Comparison of ENCODE assay signal across 29 mouse cellular contexts in the genomic region with DNA sequence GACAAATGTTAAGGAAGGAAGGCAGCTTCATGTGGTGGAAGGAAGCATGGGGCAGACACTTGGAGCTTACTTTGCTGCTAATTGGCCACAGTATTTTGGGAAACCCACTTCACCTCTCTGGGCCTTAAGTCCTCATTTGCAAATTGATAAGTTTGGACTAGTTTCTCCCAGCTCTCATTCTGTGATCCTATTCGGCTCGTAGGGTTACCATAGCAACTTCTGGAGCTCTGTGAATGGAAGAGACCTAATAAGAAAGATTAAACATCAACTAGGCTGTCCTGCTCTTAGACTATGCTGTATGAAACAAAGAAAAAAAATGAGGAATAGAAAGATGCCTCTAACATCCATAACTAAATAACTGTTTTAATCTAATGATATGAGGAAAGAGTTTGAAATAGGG.
A peak's percentile ranks its signal among the peaks of the same experiment; 100 is the strongest.
DNase-seq lines count a peak whose midpoint lies in the region; ATAC-seq and TF ChIP-seq lines count a peak whose summit lies in the region.
"Had no signal": no experiment of that assay in that cellular context is flagged by ENCODE, and none has a peak within 500 bp of the region (broad histone marks: within the 10 kb centered on the region; RNA-seq: fewer than 3 reads in every experiment).

No protein-coding gene starts in this region.

- H3K9ac ChIP-seq in hindbrain, embryonic 16.5 days (ENCODE audit: low read depth, low read length), result no peak overlapping the region
- no peak overlapping the region for H3K9ac ChIP-seq in hindbrain, embryonic 11.5 days (ENCODE audit: low read depth, low read length)
- no peak overlapping the region for H3K9ac ChIP-seq in midbrain, embryonic 12.5 days (replicated peaks)
- H3K9ac ChIP-seq in midbrain, embryonic 16.5 days (ENCODE audit: low read depth, low read length), result no peak overlapping the region
- H3K9ac ChIP-seq: embryonic facial prominence, embryonic 13.5 days; hindbrain, embryonic 14.5 days; kidney, embryonic 15.5 days; limb, embryonic 12.5 days; liver, embryonic 15.5 days; lung, embryonic 14.5 days; neural tube, embryonic 13.5 days had no signal

- peaks cover 4% of the 10 kb centered on the region; the same call in 1 of the 2 replicates for H3K36me3 ChIP-seq in hindbrain, embryonic 16.5 days (ENCODE audit: control insufficient read depth, insufficient read depth, low read length)
- no peaks in the 10 kb centered on the region for H3K36me3 ChIP-seq in hindbrain, embryonic 11.5 days (ENCODE audit: control insufficient read depth, insufficient read depth, low read length)
- H3K36me3 ChIP-seq in midbrain, embryonic 12.5 days, result no peaks in the 10 kb centered on the region
- H3K36me3 ChIP-seq in midbrain, embryonic 10.5 days, result no peaks in the 10 kb centered on the region
- H3K36me3 ChIP-seq in midbrain, embryonic 16.5 days (ENCODE audit: control insufficient read depth, insufficient read depth, low read length), result no peaks in the 10 kb centered on the region; the same call in 1 of the 2 replicates
- H3K36me3 ChIP-seq: embryonic facial prominence, embryonic 13.5 days; kidney, embryonic 15.5 days; limb, embryonic 12.5 days; liver, embryonic 15.5 days had no signal

- H3K9me3 ChIP-seq in hindbrain, embryonic 16.5 days (ENCODE audit: control insufficient read depth, low read length), result peaks cover 4% of the 10 kb centered on the region
- peaks cover 3% of the 10 kb centered on the region; the same call in 1 of the 2 replicates for H3K9me3 ChIP-seq in hindbrain, embryonic 11.5 days (ENCODE audit: control insufficient read depth, low read length)
- peaks cover 5% of the 10 kb centered on the region; the same call in 1 of the 2 replicates for H3K9me3 ChIP-seq in midbrain, embryonic 12.5 days
- H3K9me3 ChIP-seq in midbrain, embryonic 10.5 days (replicated peaks), result peaks cover 7% of the 10 kb centered on the region
- peaks cover 4% of the 10 kb centered on the region; the same call in 1 of the 2 replicates for H3K9me3 ChIP-seq in midbrain, embryonic 16.5 days (replicated peaks; ENCODE audit: control insufficient read depth, low read length, poor library complexity, severe bottlenecking)
- H3K9me3 ChIP-seq: liver, embryonic 15.5 days had no signal

- H3K27me3 ChIP-seq in hindbrain, embryonic 16.5 days (replicated peaks; ENCODE audit: control insufficient read depth, insufficient read depth, low read length), result no peaks in the 10 kb centered on the region
- H3K27me3 ChIP-seq in hindbrain, embryonic 11.5 days (ENCODE audit: control insufficient read depth, insufficient read depth, low read length), result no peaks in the 10 kb centered on the region
- H3K27me3 ChIP-seq in midbrain, embryonic 12.5 days, result no peaks in the 10 kb centered on the region
- no peaks in the 10 kb centered on the region for H3K27me3 ChIP-seq in midbrain, embryonic 10.5 days (ENCODE audit: low read depth, poor library complexity, severe bottlenecking)
- H3K27me3 ChIP-seq in midbrain, embryonic 16.5 days (ENCODE audit: control insufficient read depth, insufficient read depth, low read depth, low read length), result no peaks in the 10 kb centered on the region
- H3K27me3 ChIP-seq: embryonic facial prominence, embryonic 13.5 days; kidney, embryonic 15.5 days; limb, embryonic 12.5 days; liver, embryonic 15.5 days; neural tube, embryonic 13.5 days had no signal

- TF ChIP-seq POLR2A in cortical plate, adult 2 months (IDR thresholded peaks at IDR 0.05; ENCODE audit: extremely low read depth, insufficient read depth, low read length), result no peak

- no peak overlapping the region for H3K4me3 ChIP-seq in hindbrain, embryonic 16.5 days (ENCODE audit: low read length)
- H3K4me3 ChIP-seq in hindbrain, embryonic 11.5 days (ENCODE audit: low read depth, low read length), result no peak overlapping the region
- H3K4me3 ChIP-seq in midbrain, embryonic 12.5 days, result no peak overlapping the region
- H3K4me3 ChIP-seq in midbrain, embryonic 10.5 days, result no peak overlapping the region
- H3K4me3 ChIP-seq in cortical plate, adult 2 months (ENCODE audit: insufficient read depth, low read length), result no peak overlapping the region
- no peak overlapping the region for H3K4me3 ChIP-seq in midbrain, embryonic 16.5 days (ENCODE audit: low read depth, low read length)
- H3K4me3 ChIP-seq: embryonic facial prominence, embryonic 13.5 days; kidney, embryonic 15.5 days; limb, embryonic 12.5 days; liver, embryonic 15.5 days; myocyte; neural tube, embryonic 13.5 days had no signal

- 14% methylated on average over 2 of the region's 2 CpGs for WGBS in hindbrain, embryonic 16.5 days
- 33% methylated on average over 2 of the region's 2 CpGs for WGBS in hindbrain, embryonic 11.5 days
- WGBS in midbrain, embryonic 12.5 days, result 16% methylated on average over 2 of the region's 2 CpGs
- WGBS in midbrain, embryonic 10.5 days, result 25% methylated on average over 2 of the region's 2 CpGs
- WGBS in midbrain, embryonic 16.5 days, result 4% methylated on average over 2 of the region's 2 CpGs

- ATAC-seq in hindbrain, embryonic 16.5 days, result peak; percentile 56; the same call in 1 of the 2 replicates
- ATAC-seq in hindbrain, embryonic 11.5 days (ENCODE audit: low FRiP score), result no peak
- ATAC-seq in midbrain, embryonic 12.5 days (ENCODE audit: low FRiP score, low read depth), result 0 out of 2 replicates have a peak, but pooled peaks have one; percentile 27
- peak; percentile 72; the same call in 1 of the 2 replicates for ATAC-seq in midbrain, embryonic 16.5 days

- no peak for DNase-seq in hindbrain, embryonic 11.5 days (ENCODE audit: low spot score)
- DNase-seq in midbrain, embryonic 10.5 days (ENCODE audit: low spot score), result no peak
- no peak for DNase-seq in adipocyte (ENCODE audit: low spot score)
- DNase-seq in thymus, adult 18-20 months, result no peak
- DNase-seq: adrenal gland, adult 8-10 months; B cell, adult 2 months; cerebellum, adult 11 months; cerebellum, adult 9-10 months; cerebellum, postnatal 36 days; gastrocnemius, postnatal 25 days; heart, adult 11 months; heart, postnatal 36 days; kidney, adult 18-20 months; kidney, postnatal 25 days; lung, embryonic 14.5 days; lung, postnatal 14 days; thymus, postnatal 14 days had no signal

- no peak for TF ChIP-seq CTCF in cortical plate, adult 2 months (IDR thresholded peaks at IDR 0.05; ENCODE audit: extremely low read depth, insufficient read depth, low read length)

- no peaks in the 10 kb centered on the region; the same call in 1 of the 2 replicates for H3K4me1 ChIP-seq in hindbrain, embryonic 16.5 days (ENCODE audit: control insufficient read depth, insufficient read depth, low read depth, low read length)
- no peaks in the 10 kb centered on the region for H3K4me1 ChIP-seq in hindbrain, embryonic 11.5 days (replicated peaks; ENCODE audit: control insufficient read depth, insufficient read depth, low read length)
- H3K4me1 ChIP-seq in midbrain, embryonic 12.5 days, result peaks cover 6% of the 10 kb centered on the region
- peaks cover 17% of the 10 kb centered on the region for H3K4me1 ChIP-seq in midbrain, embryonic 10.5 days
- peaks cover 2% of the 10 kb centered on the region for H3K4me1 ChIP-seq in cortical plate, adult 2 months (ENCODE audit: control insufficient read depth, insufficient read depth, low read length)
- H3K4me1 ChIP-seq in midbrain, embryonic 16.5 days (ENCODE audit: control insufficient read depth, insufficient read depth, low read length), result peaks cover 3% of the 10 kb centered on the region; the same call in 1 of the 2 replicates
- H3K4me1 ChIP-seq: embryonic facial prominence, embryonic 13.5 days; kidney, embryonic 15.5 days; limb, embryonic 12.5 days; liver, embryonic 15.5 days; neural tube, embryonic 13.5 days had no signal

- no peak overlapping the region for H3K4me2 ChIP-seq in hindbrain, embryonic 16.5 days (ENCODE audit: low read length)
- H3K4me2 ChIP-seq in hindbrain, embryonic 11.5 days (replicated peaks; ENCODE audit: low read depth, low read length), result no peak overlapping the region
- H3K4me2 ChIP-seq in midbrain, embryonic 12.5 days (replicated peaks), result no peak overlapping the region
- no peak overlapping the region for H3K4me2 ChIP-seq in midbrain, embryonic 16.5 days (ENCODE audit: low read length)
- H3K4me2 ChIP-seq: embryonic facial prominence, embryonic 13.5 days; heart, embryonic 11.5 days; hindbrain, embryonic 14.5 days; kidney, embryonic 15.5 days; limb, embryonic 12.5 days; liver, embryonic 15.5 days; lung, embryonic 14.5 days; neural tube, embryonic 13.5 days had no signal

- no peak overlapping the region for H3K27ac ChIP-seq in hindbrain, embryonic 16.5 days (ENCODE audit: low read depth, low read length)
- no peak overlapping the region for H3K27ac ChIP-seq in hindbrain, embryonic 11.5 days (ENCODE audit: low read depth, low read length)
- no peak overlapping the region for H3K27ac ChIP-seq in midbrain, embryonic 12.5 days (replicated peaks)
- no peak overlapping the region for H3K27ac ChIP-seq in midbrain, embryonic 10.5 days (replicated peaks)
- H3K27ac ChIP-seq in cortical plate, adult 2 months (ENCODE audit: insufficient read depth, low read length), result peak overlapping the region; percentile 81
- peak overlapping the region; percentile 19; the same call in 1 of the 2 replicates for H3K27ac ChIP-seq in midbrain, embryonic 16.5 days (ENCODE audit: low read length)
- H3K27ac ChIP-seq: embryonic facial prominence, embryonic 13.5 days; hindbrain, embryonic 14.5 days; kidney, embryonic 15.5 days; limb, embryonic 12.5 days; liver, embryonic 15.5 days; neural tube, embryonic 13.5 days had no signal

Comparison
In these comparisons a context has a peak if more than half of its experiments do, and no peak if none do; other contexts are left out.
1. H3K27ac ChIP-seq: peak in cortical plate, adult 2 months (single experiment) and midbrain, embryonic 16.5 days (single experiment); none in hindbrain, embryonic 16.5 days (single experiment), hindbrain, embryonic 11.5 days (single experiment), midbrain, embryonic 12.5 days (single experiment) and midbrain, embryonic 10.5 days (single experiment).